Mouse (Mus musculus) adrenal gland, postnatal 10 days (tissue): ENCODE data around the gene Bach2. TPM values are rescaled to one million over a fixed set of nuclear protein-coding genes. Genes with fewer than 3 reads are reported as not detected.

ENCODE experiments used
- DNase-seq: peaks from one replicate; pipeline ENCODE4 v3.0.0; 2021; ENCODE audit warnings: mixed read lengths
- total RNA-seq, 2 experiments: library from RNA; stranded (reverse); gene quantifications; 2 replicates each; pipeline ENCODE4 v1.2.3; 2021

Gene Bach2
- total RNA-seq, 2 experiments from 2014 or later, result 9.4 to 16.0 TPM

GRCm38 (mm10) chr4:32225191-32225590 is 13.4 kb upstream of the Bach2 start:
- no peak for DNase-seq

GRCm38 (mm10) chr4:32227970-32228557 is 10.5 kb upstream of the Bach2 start:
- DNase-seq, result no peak

GRCm38 (mm10) chr4:32229266-32229665 is 9.3 kb upstream of the Bach2 start:
- DNase-seq, result no peak

- DNase-seq, result no peak
Measured at GRCm38 (mm10) chr4:32231258-32232055, 7.1 kb upstream of the Bach2 start.

- DNase-seq, result no peak
Measured at GRCm38 (mm10) chr4:32235920-32236705, 2.5 kb upstream of the Bach2 start.

- DNase-seq, result peak; percentile 79
Measured at GRCm38 (mm10) chr4:32238921-32239748, 531 bp downstream of the Bach2 start.

GRCm38 (mm10) chr4:32239749-32240131 is 1.1 kb downstream of the Bach2 start:
- DNase-seq, result peak; percentile 72

- no peak for DNase-seq
Measured at GRCm38 (mm10) chr4:32240457-32241030, 1.9 kb downstream of the Bach2 start.

- DNase-seq, result no peak
Measured at GRCm38 (mm10) chr4:32241351-32241980, 2.9 kb downstream of the Bach2 start.

- DNase-seq, result no peak
Measured at GRCm38 (mm10) chr4:32242122-32242615, 3.6 kb downstream of the Bach2 start.

- DNase-seq, result no peak
Measured at GRCm38 (mm10) chr4:32243458-32243857, 4.9 kb downstream of the Bach2 start.

- no peak for DNase-seq
Measured at GRCm38 (mm10) chr4:32244092-32244745, 5.6 kb downstream of the Bach2 start.

- DNase-seq, result peak; percentile 50
Measured at GRCm38 (mm10) chr4:32245586-32245985, 7.0 kb downstream of the Bach2 start.

- no peak for DNase-seq
Measured at GRCm38 (mm10) chr4:32246020-32246419, 7.4 kb downstream of the Bach2 start.

GRCm38 (mm10) chr4:32246801-32247200 is 8.2 kb downstream of the Bach2 start:
- DNase-seq, result peak; percentile 67

- DNase-seq, result no peak
Measured at GRCm38 (mm10) chr4:32247463-32248113, 9.0 kb downstream of the Bach2 start.

- DNase-seq, result peak; percentile 87
Measured at GRCm38 (mm10) chr4:32248236-32248635, 9.6 kb downstream of the Bach2 start.

- no peak for DNase-seq
Measured at GRCm38 (mm10) chr4:32248990-32249393, 10.4 kb downstream of the Bach2 start.

GRCm38 (mm10) chr4:32249748-32250332 is 11.2 kb downstream of the Bach2 start:
- DNase-seq, result peak; percentile 45
